Mouse (Mus musculus) thymus, adult 2 months (tissue): ENCODE measurements around the gene Fibp.

Source experiments
- CTCF ChIP-seq: fragments of 200-500 bp; IDR thresholded peaks from 2 replicates; pipeline ENCODE4 v1.5.1; 2012; ENCODE audit warnings: mild to moderate bottlenecking, control low read depth, low read length, moderate library complexity, borderline replicate concordance; ENCODE audit not compliant: control insufficient read depth, poor library complexity, insufficient read depth; ENCODE audit errors: extremely low read depth
- POLR2A ChIP-seq: fragments of 200-500 bp; IDR thresholded peaks from 2 replicates; pipeline ENCODE4 v1.6.1; 2012; ENCODE audit warnings: mild to moderate bottlenecking, low read length, control low read depth, moderate library complexity; ENCODE audit not compliant: control insufficient read depth, poor library complexity, insufficient read depth; ENCODE audit errors: extremely low read depth

- TF ChIP-seq CTCF (no peak), POLR2A (no peak; the same call in 1 of the 2 replicates)
These were observed 11.9 kb upstream of the Fibp start for GRCm38 (mm10) chr19:5448354-5449150.
